Mouse (Mus musculus) cortical plate, adult 2 months (tissue): ENCODE measurements around the gene Snai3.

Source experiments
- CTCF ChIP-seq: fragments of 200-500 bp; IDR thresholded peaks from 2 replicates; pipeline ENCODE4 v1.5.1; 2011; ENCODE audit warnings: mild to moderate bottlenecking, control low read depth, low read length; ENCODE audit not compliant: insufficient read depth; ENCODE audit errors: extremely low read depth
- POLR2A ChIP-seq: fragments of 200-500 bp; IDR thresholded peaks from 2 replicates; pipeline ENCODE4 v1.6.1; 2011; ENCODE audit warnings: mild to moderate bottlenecking, low read length, control low read depth; ENCODE audit not compliant: insufficient read depth; ENCODE audit errors: extremely low read depth

DNA sequence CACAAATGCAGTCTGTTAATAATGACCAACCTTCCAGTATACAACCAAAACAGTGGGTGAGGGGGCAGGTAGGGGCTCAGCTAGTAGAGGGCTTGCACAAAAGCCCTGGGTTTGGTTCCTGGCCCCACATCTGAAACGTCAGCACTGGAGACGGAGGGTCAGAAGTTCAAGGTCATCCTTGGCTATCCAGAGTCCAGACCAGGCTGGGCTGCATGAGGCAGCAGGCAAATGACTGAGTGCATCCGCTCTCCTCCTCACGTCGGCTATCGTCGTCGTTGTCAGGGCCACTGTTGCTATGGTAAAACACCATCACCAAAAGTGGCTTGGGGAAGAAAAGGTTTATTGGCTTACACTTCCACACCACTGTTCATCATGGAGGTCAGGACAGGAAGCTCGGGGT is 46.2 kb downstream of the Snai3 start:
- TF ChIP-seq CTCF (no peak), POLR2A (no peak)
